Mouse (Mus musculus): Measurements from ENCODE around the gene Svep1.

Gene Svep1

DNA sequence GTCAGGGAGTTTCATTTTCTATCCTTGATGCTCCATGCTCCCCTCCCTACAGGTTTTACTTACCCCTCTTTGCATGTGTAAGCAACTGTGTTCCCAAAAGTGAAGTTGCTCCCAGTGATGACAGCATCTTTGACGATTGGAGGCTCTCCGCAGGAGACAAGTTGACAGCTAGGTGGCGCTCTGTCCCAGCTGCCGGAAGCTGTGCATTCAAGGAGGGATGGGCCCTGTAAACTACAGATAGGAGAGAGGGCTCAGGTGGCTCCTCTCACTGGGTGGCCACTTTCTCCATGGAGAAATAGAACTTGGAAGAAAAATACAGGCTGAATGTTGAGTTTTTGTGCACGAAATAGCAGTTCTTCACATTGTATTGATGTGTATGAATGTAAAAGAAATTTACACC is 124.1 kb downstream of the Svep1 start:
- peak; percentile 24 for DNase-seq (ENCODE audit: low spot score)

DNA sequence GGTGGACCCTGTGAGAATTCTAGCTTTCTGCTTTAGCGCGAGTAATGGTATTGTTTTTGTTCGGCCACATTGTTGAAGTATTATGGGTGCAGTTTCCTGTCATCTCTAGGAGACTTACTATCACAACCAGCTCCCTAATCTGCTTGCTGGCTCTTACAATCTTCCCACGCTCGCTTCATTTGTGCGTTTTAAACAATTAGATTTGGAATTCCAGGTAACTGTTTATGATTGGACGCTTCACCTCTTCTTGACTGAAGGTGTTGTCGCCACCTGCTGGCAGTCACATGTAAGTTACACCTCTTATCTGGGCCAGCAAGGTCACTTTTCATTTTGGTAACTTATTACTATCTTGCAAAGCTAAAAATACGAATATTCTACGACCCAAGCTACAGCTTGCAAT is 127.0 kb downstream of the Svep1 start:
- peak; percentile 43 for DNase-seq (ENCODE audit: low spot score)

DNA sequence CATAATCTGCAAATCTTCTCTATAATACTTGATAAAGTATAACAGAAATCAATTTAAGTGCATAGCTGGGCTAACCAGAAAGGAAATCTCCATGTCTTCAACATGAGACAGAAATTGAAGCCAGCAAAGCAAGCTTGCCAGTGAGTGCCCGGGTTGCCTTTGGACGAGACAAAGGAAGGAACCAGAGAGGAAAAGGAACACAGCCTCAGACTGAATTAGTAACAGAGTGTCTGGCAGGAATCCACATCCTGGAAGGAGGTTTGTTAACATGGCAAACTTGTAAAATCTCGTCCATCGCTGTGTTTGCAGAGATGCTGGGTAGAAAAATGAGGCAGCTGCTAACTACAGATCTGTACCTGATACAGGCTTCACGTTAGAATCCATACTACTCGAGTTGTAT is 128.7 kb downstream of the Svep1 start:
- no peak for DNase-seq (ENCODE audit: low spot score)

DNA sequence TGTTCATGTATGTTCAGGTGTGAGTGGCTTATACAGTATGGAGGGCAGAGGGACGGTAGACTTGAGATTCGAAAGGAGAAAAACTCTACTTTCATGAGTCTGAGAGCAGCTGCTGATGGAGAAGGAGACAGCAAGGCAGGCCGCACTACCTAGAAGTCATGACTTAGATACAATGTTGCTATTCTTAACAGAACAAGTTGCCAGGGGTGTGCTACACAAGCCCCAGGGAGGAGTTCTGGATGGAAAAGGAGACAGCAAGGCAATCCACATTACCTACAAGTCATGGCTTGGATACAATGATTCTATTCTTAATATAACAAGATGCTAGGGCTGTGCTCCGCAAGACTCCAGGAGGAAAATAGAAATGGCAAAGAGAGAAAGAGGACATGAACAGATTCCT is 129.1 kb downstream of the Svep1 start:
- no peak for DNase-seq (ENCODE audit: low spot score)

DNA sequence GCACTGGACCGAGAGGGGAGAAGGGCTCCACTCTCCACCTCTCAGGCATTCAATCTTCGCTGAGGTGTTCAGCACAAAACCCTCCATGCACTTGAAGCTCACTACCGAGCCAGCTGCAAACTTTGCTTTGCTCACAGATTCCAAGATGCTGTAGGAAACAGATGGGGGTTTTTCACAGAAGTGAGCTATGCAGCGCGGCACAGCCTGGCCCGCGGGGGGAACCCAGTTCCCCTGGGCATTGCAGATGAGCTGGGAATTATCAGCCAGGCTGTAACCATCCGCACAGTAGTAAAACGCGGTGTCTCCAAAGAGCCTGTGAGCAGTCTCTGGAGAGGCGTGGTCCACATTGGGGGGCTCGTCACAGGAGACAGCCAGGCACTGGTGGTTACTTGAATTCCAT is 133.8 kb downstream of the Svep1 start:
- no peak for DNase-seq (ENCODE audit: low spot score)

DNA sequence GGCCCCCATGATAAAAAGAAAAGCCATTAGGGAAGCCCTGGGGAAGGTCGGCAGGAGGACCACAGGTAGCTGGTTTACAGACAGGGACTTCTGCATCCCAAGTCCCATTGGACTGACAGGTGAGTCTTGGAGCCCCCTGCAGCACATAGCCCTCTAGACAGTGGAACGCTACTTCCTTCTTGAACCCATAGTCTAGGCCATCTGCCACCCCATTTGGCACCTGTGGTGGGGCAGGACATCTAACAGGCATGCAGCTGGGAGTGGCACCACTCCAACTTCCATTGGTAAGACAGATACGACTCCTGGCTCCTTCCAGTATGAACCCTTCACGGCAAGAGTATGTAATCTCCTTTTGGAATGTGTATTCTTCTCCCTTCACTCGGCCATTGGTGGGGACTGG is 137.8 kb downstream of the Svep1 start:
- DNase-seq (ENCODE audit: low spot score): no peak

DNA sequence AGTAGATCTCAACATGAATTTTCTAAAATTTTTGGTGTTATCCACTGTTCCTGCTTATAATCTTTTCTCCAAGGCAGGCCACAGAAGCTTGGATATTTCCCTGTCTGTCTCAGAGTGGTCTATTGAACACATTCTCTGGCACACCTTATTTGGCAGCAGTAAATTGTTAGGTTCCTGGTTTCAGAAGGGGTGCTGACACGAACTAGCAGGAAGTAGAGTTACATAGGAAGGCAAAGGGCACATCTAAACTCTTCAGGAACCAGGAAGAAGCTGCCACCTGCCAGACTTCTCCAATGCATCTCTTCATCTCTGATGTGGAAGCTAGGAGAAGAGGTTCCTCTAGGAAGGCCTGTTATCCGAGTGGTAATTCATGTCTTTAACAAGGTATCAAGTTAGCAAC is 141.9 kb downstream of the Svep1 start:
- no peak for DNase-seq (ENCODE audit: low spot score)

DNA sequence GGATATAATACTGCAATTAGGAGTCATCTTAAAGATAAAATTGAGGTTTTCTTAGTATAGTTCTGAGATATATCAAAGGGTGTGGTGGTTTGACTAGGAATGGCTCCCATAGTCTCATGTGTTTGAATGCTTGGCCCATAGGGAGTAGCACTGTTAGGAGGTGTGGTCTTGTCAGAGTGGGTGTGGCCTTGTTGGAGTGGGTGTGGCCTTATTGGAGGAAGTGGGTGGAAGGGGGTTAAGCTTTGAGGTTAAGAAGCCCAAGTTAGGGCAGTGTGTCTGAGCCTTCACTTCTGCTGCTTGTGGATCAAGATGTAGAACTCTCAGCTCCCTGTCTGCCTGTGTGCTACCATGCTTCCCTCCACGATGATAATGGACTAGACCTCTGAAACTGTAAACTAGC is 143.7 kb downstream of the Svep1 start:
- no peak for DNase-seq (ENCODE audit: low spot score)

DNA sequence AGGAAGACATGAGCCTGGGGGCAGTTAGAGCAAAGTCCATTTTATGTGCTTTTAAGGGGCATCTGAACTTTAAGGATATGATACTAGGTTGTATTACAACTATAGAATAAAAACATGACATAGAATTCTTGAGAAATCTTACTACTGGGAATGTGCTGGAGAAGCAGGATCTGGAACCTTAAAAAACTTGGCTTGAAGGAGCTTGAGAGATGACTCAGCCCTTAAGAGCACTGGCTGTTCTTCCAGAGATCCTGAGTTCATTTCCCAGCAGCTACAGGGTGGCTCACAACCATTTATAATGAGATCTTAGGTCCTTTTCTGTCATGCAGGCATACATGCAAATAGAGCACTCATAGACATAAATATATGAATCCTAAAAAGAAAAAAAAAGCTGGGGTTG is 151.0 kb downstream of the Svep1 start:
- no peak for DNase-seq (ENCODE audit: low spot score)

DNA sequence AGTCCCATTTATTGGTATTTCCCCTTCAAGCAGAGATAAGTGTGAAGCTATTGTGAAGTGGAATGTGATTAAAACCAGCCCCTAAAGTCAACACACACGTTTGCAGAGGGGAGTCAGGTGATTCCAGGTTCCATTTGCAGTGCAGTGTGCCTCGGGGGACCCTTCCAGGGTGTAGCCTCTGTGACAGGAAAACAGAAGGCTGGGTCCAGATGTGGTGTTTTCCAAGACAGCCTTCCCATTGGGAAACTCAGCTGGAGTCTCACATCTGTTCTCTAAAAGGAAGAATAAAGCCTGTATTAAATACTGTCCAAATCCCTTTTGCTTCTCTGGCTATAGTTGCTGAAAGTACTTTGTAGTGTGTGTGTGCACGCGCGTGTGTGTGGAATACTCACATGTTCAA is 152.2 kb downstream of the Svep1 start:
- DNase-seq (ENCODE audit: low spot score): no peak

DNA sequence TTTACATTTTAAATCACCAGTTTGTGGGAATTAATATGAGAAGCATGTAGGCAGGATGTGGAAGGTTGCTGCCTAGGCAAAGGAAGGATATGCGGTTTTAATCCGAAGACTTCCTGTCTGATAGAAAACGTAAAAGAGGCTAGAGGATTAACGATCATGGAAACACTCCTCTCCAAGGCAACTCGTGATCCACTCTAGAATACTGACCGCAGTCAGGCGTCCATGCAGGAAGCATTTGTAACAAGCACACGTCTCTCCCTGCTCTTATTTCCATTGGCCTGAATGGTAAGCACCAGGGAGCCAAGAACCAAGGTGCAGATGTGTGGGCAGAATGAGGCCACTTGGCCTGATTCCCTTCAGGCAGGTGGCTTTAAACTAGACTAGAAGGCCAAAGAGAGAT is 155.9 kb downstream of the Svep1 start:
- DNase-seq (ENCODE audit: low spot score): no peak

DNA sequence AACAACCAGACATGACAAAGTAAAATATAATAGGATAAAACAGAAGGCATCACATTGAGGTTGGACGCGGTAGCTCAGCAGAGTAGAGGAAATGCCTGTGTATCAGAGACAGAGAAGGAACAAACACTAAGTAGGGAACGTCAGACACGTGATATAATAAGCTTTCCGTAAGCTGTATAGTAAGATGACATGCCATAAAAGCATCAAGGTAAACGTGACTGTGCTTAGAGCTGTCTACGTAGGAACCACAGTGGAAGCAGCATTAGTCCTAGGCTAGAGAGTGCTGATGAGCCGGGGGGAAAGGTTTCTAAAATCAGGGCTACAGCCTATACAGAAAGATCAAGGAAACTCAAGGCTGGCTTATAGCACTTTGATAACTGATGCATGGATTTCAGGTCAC is 156.4 kb downstream of the Svep1 start:
- DNase-seq (ENCODE audit: low spot score): no peak

DNA sequence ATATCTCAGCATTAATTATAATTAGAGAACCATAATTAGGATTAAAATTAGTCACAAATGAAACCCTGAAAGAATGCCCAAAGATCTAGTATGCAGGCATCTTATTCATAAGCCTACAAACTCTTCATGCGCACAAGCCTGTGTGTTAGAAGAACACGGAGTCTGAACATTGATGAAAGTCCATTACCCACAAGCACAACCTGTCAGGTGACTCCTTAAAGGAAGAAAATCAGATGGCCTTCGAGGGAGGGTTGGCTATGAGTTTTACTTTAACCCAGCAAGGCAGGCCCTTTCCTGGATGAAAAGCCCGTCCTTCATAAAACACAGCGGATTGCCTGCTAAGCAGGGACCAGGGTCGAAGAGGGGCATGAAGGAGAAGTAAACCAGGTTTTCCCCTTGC is 161.8 kb downstream of the Svep1 start:
- DNase-seq (ENCODE audit: low spot score): no peak

DNA sequence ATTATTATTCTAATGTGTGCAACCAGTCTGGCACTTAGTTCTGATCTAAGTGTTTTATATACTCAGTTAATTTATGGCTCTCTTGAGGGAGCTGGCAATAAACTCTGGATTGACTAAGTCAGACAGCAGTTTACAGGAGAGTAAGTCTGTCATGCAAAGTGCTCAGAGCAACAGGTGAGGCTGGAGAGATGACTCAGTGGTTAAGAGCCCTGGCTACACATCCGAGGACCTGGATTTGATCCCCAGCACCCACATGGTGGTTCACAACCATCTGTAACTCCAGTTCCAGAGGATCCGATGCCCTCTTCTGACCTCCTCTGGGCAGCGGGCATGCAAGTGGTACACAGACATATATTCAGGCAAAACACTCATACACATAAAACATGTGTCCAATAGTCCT is 162.3 kb downstream of the Svep1 start:
- DNase-seq (ENCODE audit: low spot score): no peak

DNA sequence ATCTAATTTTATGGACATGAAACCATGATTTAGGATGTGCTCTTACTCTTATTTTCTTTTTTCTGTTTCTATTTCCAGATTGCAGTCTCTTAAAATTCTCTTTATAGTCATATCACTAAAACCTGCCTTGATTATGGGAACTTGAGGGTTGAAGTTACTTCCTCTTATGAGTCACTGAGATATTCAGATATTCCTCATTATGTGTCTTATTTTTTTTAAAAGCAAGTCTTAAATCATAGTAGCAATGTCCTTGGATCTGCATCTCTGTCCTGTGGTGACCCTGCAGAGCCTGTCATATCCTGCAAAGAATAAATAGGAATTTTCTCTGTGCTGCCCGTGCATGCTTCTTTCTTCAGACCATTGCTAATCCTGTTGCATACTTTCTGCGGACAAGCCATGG is 166.6 kb downstream of the Svep1 start:
- DNase-seq (ENCODE audit: low spot score): no peak

DNA sequence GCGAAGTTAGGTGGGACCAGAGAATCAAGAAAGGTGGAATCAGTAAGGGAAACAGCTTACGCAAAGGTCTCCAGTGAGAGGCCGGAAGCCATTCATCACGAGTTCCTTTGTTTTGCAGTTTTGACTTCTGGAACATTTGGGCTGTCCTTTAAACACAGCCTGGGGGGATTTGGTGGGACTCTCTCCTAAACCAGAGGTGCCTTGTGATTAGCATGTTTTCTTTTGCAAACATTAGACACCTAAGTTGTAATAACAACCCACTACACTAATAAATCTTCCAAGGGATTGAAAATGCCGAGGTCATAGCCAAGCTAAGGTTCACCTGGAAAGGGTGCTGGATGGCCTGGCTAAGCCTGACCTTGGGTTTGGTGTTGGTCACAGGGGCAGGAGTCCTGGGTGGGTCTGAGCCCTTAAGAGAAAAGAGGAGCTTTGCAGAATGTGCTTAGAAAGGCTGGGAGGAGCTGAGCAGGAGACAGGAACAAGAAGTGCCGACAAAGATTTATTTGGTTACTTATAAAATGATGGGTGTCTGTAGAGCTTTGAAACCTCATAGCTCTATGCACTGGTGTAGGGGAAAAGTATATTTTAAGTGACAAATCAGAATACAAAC is 169.5 kb downstream of the Svep1 start:
- no peak for DNase-seq (ENCODE audit: low spot score)

DNA sequence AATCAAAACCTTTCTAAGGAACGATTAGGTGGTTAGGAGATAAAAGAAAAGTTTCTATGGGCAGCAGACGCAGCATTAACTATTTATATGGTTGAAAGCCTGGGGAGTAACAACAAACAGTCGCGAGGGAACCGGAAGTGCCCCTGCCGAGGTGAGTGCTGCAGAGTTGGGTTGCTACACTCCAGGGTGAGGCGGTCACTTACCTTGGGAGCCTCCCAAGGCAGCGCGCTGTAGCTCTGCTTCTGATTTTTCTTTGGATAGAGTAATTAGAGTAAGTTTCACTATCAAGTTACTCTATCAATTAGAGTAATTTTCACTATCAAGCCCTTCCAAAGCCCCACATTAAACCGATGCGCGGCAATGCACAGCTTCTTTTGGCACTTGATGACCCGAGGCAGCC is 172.0 kb downstream of the Svep1 start:
- DNase-seq (ENCODE audit: low spot score): no peak

DNA sequence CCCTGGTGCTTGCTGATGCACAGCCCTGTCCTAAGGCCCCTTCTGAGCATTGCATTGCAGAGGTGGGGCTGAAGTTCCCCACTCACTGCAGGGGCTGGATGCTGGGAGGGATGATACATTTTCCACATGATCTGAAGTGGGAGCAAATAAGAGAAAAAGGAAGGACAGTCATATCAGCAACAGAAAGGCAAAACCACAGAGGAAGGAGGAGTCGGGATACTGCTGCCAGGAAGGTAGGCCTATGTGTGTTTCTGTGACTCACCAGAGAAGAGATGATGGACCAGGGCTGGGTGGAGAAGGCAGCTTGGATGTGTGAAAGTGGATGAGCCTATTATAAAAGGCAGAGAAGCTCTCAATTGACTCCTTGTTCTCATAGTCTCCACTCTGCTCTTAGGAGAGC is 173.9 kb downstream of the Svep1 start:
- DNase-seq (ENCODE audit: low spot score): no peak

DNA sequence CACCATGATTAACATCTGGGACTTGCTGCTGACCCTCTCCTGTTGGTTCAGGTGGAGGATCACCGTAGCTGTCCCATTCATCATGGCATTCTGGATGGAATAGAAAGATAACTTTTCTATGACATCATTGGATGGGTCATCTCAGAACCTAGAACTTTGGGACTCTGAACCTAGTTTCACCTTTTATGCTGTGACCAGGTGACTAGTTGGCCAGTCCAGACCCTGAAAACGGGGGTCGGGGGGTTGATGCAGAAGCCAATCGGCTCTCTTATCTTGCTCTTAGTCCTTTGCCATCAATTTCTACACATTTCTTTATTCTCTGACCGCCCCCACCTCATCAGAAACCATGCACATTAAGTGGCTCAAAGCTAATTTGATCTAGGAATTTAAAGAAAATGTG is 197.6 kb downstream of the Svep1 start, which contains the start of gene Txndc8:
TSS of gene Txndc8 (minus strand) at position 101 of the 400 bp plus-strand sequence.
- DNase-seq (ENCODE audit: low spot score): no peak

DNA sequence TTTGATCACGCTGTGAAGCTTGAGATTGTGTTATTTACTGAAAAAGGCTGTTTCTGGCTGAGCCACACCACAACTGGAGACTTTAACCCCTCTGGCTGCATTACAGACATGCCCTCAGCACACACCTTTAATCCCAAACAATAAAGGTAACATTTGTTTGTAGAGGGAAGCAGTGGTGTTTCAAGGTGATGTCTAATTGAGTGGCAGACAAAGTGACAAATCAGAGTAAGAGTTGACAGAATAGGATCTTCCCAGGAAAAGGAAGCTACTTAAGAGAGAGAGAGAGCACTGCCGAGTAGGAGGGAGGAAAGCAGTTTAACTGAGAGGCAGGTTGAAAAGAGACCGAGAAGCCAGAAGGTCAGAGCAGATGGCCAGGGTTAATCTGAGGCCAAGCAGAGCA is 203.2 kb downstream of the Svep1 start:
- DNase-seq (ENCODE audit: low spot score): no peak
